Mouse (Mus musculus) midbrain, postnatal 0 days (tissue): ENCODE measurements around the gene Cdc6. TPM values are rescaled to one million over a fixed set of nuclear protein-coding genes. Genes with fewer than 3 reads are reported as not detected.

Experiments used
- ATAC-seq: fragments of 200-750 bp; cut with Nextera tagmentation; 2 replicates; pipeline ENCODE4 v1.8.0; 2017; ENCODE audit warnings: moderate number of reproducible peaks, mild to moderate bottlenecking, moderate TSS enrichment, moderate library complexity; ENCODE audit not compliant: low FRiP score
- DNase-seq: peaks from one replicate; pipeline ENCODE4 v3.0.0-alpha.2; 2015; ENCODE audit warnings: low spot score
- H3K27ac ChIP-seq: fragments of 300-500 bp; sonication (generic); 2 replicates; pipeline ENCODE4 v1.5.1; 2014; ENCODE audit warnings: low read depth, mild to moderate bottlenecking, low read length, mixed read lengths
- H3K27me3 ChIP-seq: fragments of 300-500 bp; sonication (generic); 2 replicates; pipeline ENCODE4 v1.6.1; 2014; ENCODE audit warnings: low read length, control low read depth, mixed read lengths; ENCODE audit not compliant: insufficient read depth
- H3K36me3 ChIP-seq: fragments of 300-500 bp; sonication (generic); 2 replicates; pipeline ENCODE4 v1.6.1; 2014; ENCODE audit warnings: low read length, control low read depth, mixed read lengths; ENCODE audit not compliant: insufficient read depth
- H3K4me1 ChIP-seq: fragments of 300-500 bp; sonication (generic); 2 replicates; pipeline ENCODE4 v1.6.1; 2014; ENCODE audit warnings: mild to moderate bottlenecking, control low read depth, antibody characterized with exemption, low read length, mixed read lengths; ENCODE audit not compliant: insufficient read depth
- H3K4me2 ChIP-seq: fragments of 300-500 bp; sonication (generic); 2 replicates; pipeline ENCODE4 v1.6.1; 2014; ENCODE audit warnings: low read depth, mild to moderate bottlenecking, low read length, mixed read lengths; ENCODE audit not compliant: poor library complexity, severe bottlenecking
- H3K4me3 ChIP-seq: fragments of 300-500 bp; sonication (generic); 2 replicates; pipeline ENCODE4 v1.5.1; 2014; ENCODE audit warnings: low read depth, mild to moderate bottlenecking, low read length, moderate library complexity
- H3K9ac ChIP-seq: fragments of 300-500 bp; sonication (generic); replicated peaks from 2 replicates; pipeline ENCODE4 v1.6.1; 2014; ENCODE audit warnings: mild to moderate bottlenecking, low read length, moderate library complexity, mixed read lengths; ENCODE audit not compliant: poor library complexity, severe bottlenecking
- H3K9me3 ChIP-seq: fragments of 300-500 bp; sonication (generic); 2 replicates; pipeline ENCODE4 v1.6.1; 2016; ENCODE audit warnings: low read length, control low read depth
- CTCF ChIP-seq: IDR thresholded peaks from 2 replicates; pipeline ENCODE4 v1.5.1; 2016; ENCODE audit warnings: antibody characterized with exemption, mild to moderate bottlenecking
- WGBS: fragments of 180-500 bp; shearing (Covaris S2); extraction: QIAGEN DNeasy Blood & Tissue Kit; methylation state at CpG from one replicate; pipeline ENCODE4 v1.1.7; 2014; 5-methylcytosine and 5-hydroxymethylcytosine counted together
- polyA plus RNA-seq: library from polyadenylated mRNA; unstranded; fragments of >200 nt; fragmentation: Nextera tagmentation; extraction: Ambion mirVana; gene quantifications from 2 replicates; pipeline ENCODE4 v1.2.1, GENCODE M21; 2015
- total RNA-seq: library from RNA; depleted of rRNA; stranded (reverse); fragments of >200 nt; gene quantifications from 2 replicates; pipeline ENCODE4 v1.2.3, GENCODE M21; 2014; rRNA removed

Gene Cdc6
- total RNA-seq, result 0.19 and 0.44 TPM in 2 replicates
- 0.52 and 0.65 TPM in 2 replicates for polyA plus RNA-seq

GRCm38 (mm10) chr11:98907437-98908173 lies at the start of gene Cdc6:
Cdc6 (plus strand) TSS chr11:98907801.
- ATAC-seq (peak; percentile 97), DNase-seq (peak; percentile 99)
- Histone ChIP-seq H3K27ac (0 out of 2 replicates have a peak within 1 kb of the TSS, but pooled peaks have one; percentile 38), H3K9ac (no peak within 1 kb of the TSS), H3K4me3 (peak within 1 kb of the TSS; percentile 39), H3K4me1 (no peaks in the 10 kb centered on the region), H3K27me3 (no peaks in the 10 kb centered on the region), H3K9me3 (no peaks in the 10 kb centered on the region), H3K36me3 (peaks cover 3% of the 10 kb centered on the region; the same call in 1 of the 2 replicates), H3K4me2 (peak within 1 kb of the TSS; percentile 90)
- WGBS, result under 1% methylated on average over 49 of the region's 49 CpGs
- no peak for TF ChIP-seq CTCF

- H3K9ac ChIP-seq, result no peak overlapping the region
- H3K9me3 ChIP-seq, result no peaks in the 10 kb centered on the region
- no peak overlapping the region for H3K4me3 ChIP-seq
- TF ChIP-seq CTCF, result peak; percentile 88
- 29% methylated on average over 13 of the region's 14 CpGs for WGBS
- ATAC-seq (0 out of 2 replicates have a peak, but pooled peaks have one; percentile 33), DNase-seq (peak; percentile 90)
- H3K27me3 ChIP-seq, result no peaks in the 10 kb centered on the region
- H3K4me1 ChIP-seq, result 0 out of 2 replicates have a peak, but pooled peaks cover 6% of the 10 kb centered on the region
- no peak overlapping the region for H3K27ac ChIP-seq
- no peak overlapping the region for H3K4me2 ChIP-seq
- H3K36me3 ChIP-seq, result no peaks in the 10 kb centered on the region
Observed at GRCm38 (mm10) chr11:98858759-98859731, 48.6 kb upstream of the Cdc6 start.

DNA sequence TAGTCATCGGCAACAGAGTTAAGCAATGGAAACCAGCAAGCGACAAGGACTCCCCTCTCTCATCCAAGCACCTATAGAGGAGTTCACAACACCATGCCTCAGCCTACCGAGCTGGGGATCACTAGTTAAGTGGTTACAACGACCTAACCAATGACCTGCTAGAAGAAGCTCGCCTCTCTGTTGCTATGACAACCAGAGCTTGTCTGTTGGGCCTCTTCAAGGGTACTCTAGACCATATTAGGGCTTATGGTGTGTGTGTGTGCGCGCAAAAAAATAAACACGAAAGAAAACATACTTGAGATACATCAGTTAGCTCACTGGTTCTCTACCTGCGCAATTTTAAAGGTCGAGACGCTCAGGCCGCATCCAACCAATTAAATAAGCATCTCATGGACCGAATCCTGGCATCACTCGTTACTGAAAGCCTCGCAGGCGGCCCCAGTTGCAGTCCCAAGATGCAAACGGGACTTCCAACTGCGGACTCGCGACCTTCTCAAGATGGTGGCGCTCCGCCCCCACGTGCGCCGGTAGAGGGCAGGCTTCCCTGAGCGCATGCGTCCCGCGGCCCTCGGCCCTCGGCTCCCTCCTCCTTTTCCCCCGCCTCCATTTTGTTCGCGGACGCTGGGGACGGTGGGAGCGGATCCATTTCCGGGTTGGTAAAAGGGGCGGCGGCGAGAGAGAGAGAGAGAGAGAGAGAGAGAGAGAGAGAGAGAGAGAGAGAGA lies 44.4 kb upstream of the Cdc6 start, which contains the start of gene Wipf2:
Wipf2 (plus strand) TSS at position 611 of the 723 bp plus-strand sequence.
- DNase-seq (peak; percentile 97), ATAC-seq (peak; percentile 92)
- WGBS, result 6% methylated on average over 38 of the region's 41 CpGs
- H3K27ac ChIP-seq, result peak within 1 kb of the TSS; percentile 90
- H3K9me3 ChIP-seq, result no peaks in the 10 kb centered on the region
- H3K4me3 ChIP-seq, result peak within 1 kb of the TSS; percentile 62
- H3K4me1 ChIP-seq, result 0 out of 2 replicates have a peak, but pooled peaks cover 6% of the 10 kb centered on the region
- peak within 1 kb of the TSS; percentile 55 for H3K4me2 ChIP-seq
- 0 out of 2 replicates have a peak, but pooled peaks cover 4% of the 10 kb centered on the region for H3K36me3 ChIP-seq
- peak; percentile 84 for TF ChIP-seq CTCF
- peak within 1 kb of the TSS; percentile 81 for H3K9ac ChIP-seq
- no peaks in the 10 kb centered on the region for H3K27me3 ChIP-seq

- under 1% methylated on average over 30 of the region's 39 CpGs for WGBS
- Histone ChIP-seq H3K36me3 (0 out of 2 replicates have a peak, but pooled peaks cover 4% of the 10 kb centered on the region), H3K9me3 (no peaks in the 10 kb centered on the region), H3K4me2 (peak overlapping the region; percentile 55), H3K27ac (peak overlapping the region; percentile 90), H3K4me1 (0 out of 2 replicates have a peak, but pooled peaks cover 6% of the 10 kb centered on the region), H3K9ac (peak overlapping the region; percentile 81), H3K4me3 (peak overlapping the region; percentile 62), H3K27me3 (no peaks in the 10 kb centered on the region)
- DNase-seq (peak; percentile 85), ATAC-seq (peak; percentile 73)
- TF ChIP-seq CTCF, result no peak
Observed at GRCm38 (mm10) chr11:98863751-98864429, 43.7 kb upstream of the Cdc6 start.
